Mouse (Mus musculus) left cerebral cortex, adult 2 months (tissue): Measurements from ENCODE around the gene Farp1. TPM values are rescaled to one million over a fixed set of nuclear protein-coding genes. Genes with fewer than 3 reads are reported as not detected.
A peak's percentile ranks its signal among the peaks of the same experiment; 100 is the strongest.

Source experiments
- DNase-seq, 2 experiments: peaks; one replicate each; pipeline ENCODE4 v3.0.0; 2021 to 2022; ENCODE audit warnings: low spot score in 2 of 2, mixed read lengths in 1 of 2; ENCODE audit errors: extremely low spot score in 1 of 2
- H3K27ac ChIP-seq: fragments of 200-600 bp; 2 replicates; pipeline ENCODE4 v1.8.1; 2022
- H3K4me3 ChIP-seq: fragments of 200-600 bp; 2 replicates; pipeline ENCODE4 v1.8.1; 2022
- CTCF ChIP-seq: fragments of 200-600 bp; IDR thresholded peaks from 2 replicates; pipeline ENCODE4 v1.8.1; 2022; ENCODE audit warnings: antibody characterized with exemption, mild to moderate bottlenecking, moderate library complexity
- intact Hi-C: fragments of 180-260 bp; cut with DNase I; formaldehyde crosslinking; loops from one replicate; pipeline ENCODE4 v1.15.1; 2025
- total RNA-seq, 2 experiments: library from RNA; stranded (reverse); gene quantifications; 2 replicates each; pipeline ENCODE4 v1.2.3; 2021

Farp1 gene
- total RNA-seq, 2 experiments from 2014 or later, result 142 to 152 TPM

- H3K27ac ChIP-seq, result no peak overlapping the region
- no peak for DNase-seq
Observed at GRCm38 (mm10) chr14:121218620-121219019, 183.6 kb downstream of the Farp1 start.

GRCm38 (mm10) chr14:121219226-121220039 is 184.4 kb downstream of the Farp1 start:
- no peak overlapping the region for H3K4me3 ChIP-seq
- H3K27ac ChIP-seq, result peak overlapping the region; percentile 4
- no peak for TF ChIP-seq CTCF
- intact Hi-C loops, result loop anchor here (1.0 to 5.0 kb wide), 2 partner anchors 184 to 387 kb away; partner anchors contain the start of gene Farp1
- no peak for DNase-seq

More at GRCm38 (mm10) chr14:121218620-121219019, 183.6 kb downstream of the Farp1 start:
- H3K4me3 ChIP-seq, result no peak overlapping the region
- TF ChIP-seq CTCF, result peak; percentile 30
- intact Hi-C loops, result loop anchor here (5.0 kb wide), 1 partner anchor 386 kb away; no protein-coding TSS in a partner anchor

- DNase-seq, result no peak
- intact Hi-C loops, result loop anchor here (1.0 kb wide), 1 partner anchor 185 kb away; the partner anchor contains the start of gene Farp1
- H3K27ac ChIP-seq, result no peak overlapping the region
- H3K4me3 ChIP-seq, result no peak overlapping the region
- TF ChIP-seq CTCF, result no peak
Observed at GRCm38 (mm10) chr14:121220040-121220322, 185.0 kb downstream of the Farp1 start.

GRCm38 (mm10) chr14:121220723-121221122 is 185.7 kb downstream of the Farp1 start:
- TF ChIP-seq CTCF, result peak; percentile 71
- intact Hi-C loops, result loop anchor here (1.0 kb wide), 1 partner anchor 185 kb away; the partner anchor contains the start of gene Farp1
- DNase-seq, result peak; percentile 48
- Histone ChIP-seq H3K4me3 (no peak overlapping the region), H3K27ac (no peak overlapping the region)

- TF ChIP-seq CTCF, result no peak
- no peak for DNase-seq
- intact Hi-C loops, result no loop called here
- Histone ChIP-seq H3K4me3 (no peak overlapping the region), H3K27ac (peak overlapping the region; percentile 26; the same call in 1 of the 2 replicates)
Observed at GRCm38 (mm10) chr14:121225804-121226203, 190.8 kb downstream of the Farp1 start.

- H3K4me3 ChIP-seq, result no peak overlapping the region
- intact Hi-C loops, result no loop called here
- no peak; the same call in 1 of the 2 replicates for TF ChIP-seq CTCF
- DNase-seq, result no peak
- no peak overlapping the region for H3K27ac ChIP-seq
Observed at GRCm38 (mm10) chr14:121229036-121229773, 194.2 kb downstream of the Farp1 start.

GRCm38 (mm10) chr14:121231232-121231631 is 196.2 kb downstream of the Farp1 start:
- TF ChIP-seq CTCF, result no peak
- Histone ChIP-seq H3K4me3 (no peak overlapping the region), H3K27ac (no peak overlapping the region)
- no peak for DNase-seq
- intact Hi-C loops, result no loop called here

- no peak for DNase-seq
- intact Hi-C loops, result no loop called here
- H3K4me3 ChIP-seq, result no peak overlapping the region
- no peak for TF ChIP-seq CTCF
- no peak overlapping the region for H3K27ac ChIP-seq
Observed at GRCm38 (mm10) chr14:121234741-121235307, 199.8 kb downstream of the Farp1 start.

GRCm38 (mm10) chr14:121236736-121237135 is 201.7 kb downstream of the Farp1 start:
- intact Hi-C loops, result no loop called here
- DNase-seq, result no peak
- TF ChIP-seq CTCF, result no peak
- no peak overlapping the region for H3K4me3 ChIP-seq
- no peak overlapping the region for H3K27ac ChIP-seq

- Histone ChIP-seq H3K27ac (no peak overlapping the region), H3K4me3 (no peak overlapping the region)
- no peak for TF ChIP-seq CTCF
- intact Hi-C loops, result no loop called here
- no peak for DNase-seq
Observed at GRCm38 (mm10) chr14:121238727-121239126, 203.7 kb downstream of the Farp1 start.

GRCm38 (mm10) chr14:121239386-121239785 is 204.4 kb downstream of the Farp1 start:
- TF ChIP-seq CTCF, result no peak
- no peak overlapping the region for H3K4me3 ChIP-seq
- intact Hi-C loops, result no loop called here

GRCm38 (mm10) chr14:121244104-121244503 is 209.1 kb downstream of the Farp1 start:
- no peak for DNase-seq
- TF ChIP-seq CTCF, result no peak
- H3K4me3 ChIP-seq, result no peak overlapping the region
- intact Hi-C loops, result no loop called here
- H3K27ac ChIP-seq, result no peak overlapping the region

More at GRCm38 (mm10) chr14:121239386-121239785, 204.4 kb downstream of the Farp1 start:
- no peak for DNase-seq
- H3K27ac ChIP-seq, result no peak overlapping the region
